Mouse (Mus musculus) hindbrain, postnatal 0 days (tissue): ENCODE results near the gene Alcam. TPM values are rescaled to one million over a fixed set of nuclear protein-coding genes. Genes with fewer than 3 reads are reported as not detected.
A peak's percentile ranks its signal among the peaks of the same experiment; 100 is the strongest.

Source experiments
- ATAC-seq: fragments of 200-750 bp; cut with Nextera tagmentation; 2 replicates; pipeline ENCODE4 v1.8.0; 2017; ENCODE audit warnings: mild to moderate bottlenecking, moderate TSS enrichment, moderate library complexity
- DNase-seq: peaks from one replicate; pipeline ENCODE4 v3.0.0-alpha.2; 2015; ENCODE audit warnings: low spot score
- H3K27ac ChIP-seq: fragments of 300-500 bp; sonication (generic); 2 replicates; pipeline ENCODE4 v1.5.1; 2014; ENCODE audit warnings: mild to moderate bottlenecking
- H3K27me3 ChIP-seq: fragments of 300-500 bp; sonication (generic); 2 replicates; pipeline ENCODE4 v1.6.1; 2014; ENCODE audit warnings: low read length, mixed read lengths; ENCODE audit not compliant: insufficient read depth
- H3K36me3 ChIP-seq: fragments of 300-500 bp; sonication (generic); 2 replicates; pipeline ENCODE4 v1.6.1; 2014; ENCODE audit warnings: low read length, mixed read lengths; ENCODE audit not compliant: insufficient read depth
- H3K4me1 ChIP-seq: fragments of 300-500 bp; sonication (generic); 2 replicates; pipeline ENCODE4 v1.6.1; 2014; ENCODE audit warnings: antibody characterized with exemption, low read length, mixed read lengths; ENCODE audit not compliant: insufficient read depth
- H3K4me2 ChIP-seq: fragments of 300-500 bp; sonication (generic); 2 replicates; pipeline ENCODE4 v1.6.1; 2014; ENCODE audit warnings: low read depth, mild to moderate bottlenecking, low read length, moderate library complexity, mixed read lengths
- H3K4me3 ChIP-seq: fragments of 300-500 bp; sonication (generic); 2 replicates; pipeline ENCODE4 v1.5.1; 2014; ENCODE audit warnings: low read length
- H3K9ac ChIP-seq: fragments of 300-500 bp; sonication (generic); replicated peaks from 2 replicates; pipeline ENCODE4 v1.6.1; 2014; ENCODE audit warnings: mild to moderate bottlenecking, low read length, moderate library complexity, mixed read lengths
- H3K9me3 ChIP-seq: fragments of 300-500 bp; sonication (generic); 2 replicates; pipeline ENCODE4 v1.6.1; 2016; ENCODE audit warnings: low read length, mixed read lengths
- CTCF ChIP-seq: IDR thresholded peaks from 2 replicates; pipeline ENCODE4 v1.5.1; 2016; ENCODE audit warnings: antibody characterized with exemption, control low read depth, low read depth
- WGBS: fragments of 180-500 bp; shearing (Covaris S2); extraction: QIAGEN DNeasy Blood & Tissue Kit; methylation state at CpG from one replicate; pipeline ENCODE4 v1.1.7; 2014; 5-methylcytosine and 5-hydroxymethylcytosine counted together
- polyA plus RNA-seq: library from polyadenylated mRNA; unstranded; fragments of >200 nt; fragmentation: Nextera tagmentation; extraction: Ambion mirVana; gene quantifications from 2 replicates; pipeline ENCODE4 v1.2.1, GENCODE M21; 2015
- total RNA-seq: library from RNA; depleted of rRNA; stranded (reverse); fragments of >200 nt; gene quantifications from 2 replicates; pipeline ENCODE4 v1.2.3, GENCODE M21; 2014

Alcam gene
- total and polyA plus RNA-seq, 2 experiments from 2014 or later = 40.3 to 106 TPM

DNA sequence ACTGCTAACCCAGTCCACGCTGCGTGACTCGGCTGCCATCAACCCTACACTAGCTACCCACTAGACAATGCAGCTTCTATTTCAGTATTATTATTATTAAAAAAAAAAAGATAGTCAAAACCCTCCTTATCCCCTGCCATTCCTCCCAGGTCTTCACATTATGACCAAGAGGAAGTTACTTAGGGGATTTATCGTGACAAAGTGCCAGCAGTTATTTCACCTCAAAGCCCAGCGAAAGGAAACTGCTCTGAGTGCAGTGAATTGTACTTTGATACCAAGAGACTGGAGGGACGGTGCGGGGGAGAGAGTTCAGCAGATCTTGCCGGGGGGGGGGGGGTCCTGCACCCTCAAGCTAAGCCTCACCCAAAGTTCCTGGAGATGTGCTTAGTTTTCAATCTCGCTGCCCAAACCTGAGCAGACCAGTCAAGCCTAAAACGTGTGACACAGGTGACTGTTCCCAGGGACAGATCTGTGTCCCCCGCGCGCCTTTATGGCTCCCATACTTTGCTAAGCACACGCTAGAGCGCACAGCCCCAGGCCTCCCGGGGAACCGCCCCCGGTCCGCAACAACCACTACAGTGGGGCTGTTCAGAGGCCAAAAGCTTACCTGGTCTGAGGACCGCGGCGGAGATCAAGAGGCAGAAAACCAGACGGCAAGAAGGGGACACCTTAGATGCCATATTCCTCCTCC is 1.9 kb downstream of the Alcam start:
- TF ChIP-seq CTCF = no peak
- H3K27ac ChIP-seq = peak overlapping the region; percentile 82
- 0% methylated on average over 23 of the region's 23 CpGs for whole genome bisulfite sequencing

DNA sequence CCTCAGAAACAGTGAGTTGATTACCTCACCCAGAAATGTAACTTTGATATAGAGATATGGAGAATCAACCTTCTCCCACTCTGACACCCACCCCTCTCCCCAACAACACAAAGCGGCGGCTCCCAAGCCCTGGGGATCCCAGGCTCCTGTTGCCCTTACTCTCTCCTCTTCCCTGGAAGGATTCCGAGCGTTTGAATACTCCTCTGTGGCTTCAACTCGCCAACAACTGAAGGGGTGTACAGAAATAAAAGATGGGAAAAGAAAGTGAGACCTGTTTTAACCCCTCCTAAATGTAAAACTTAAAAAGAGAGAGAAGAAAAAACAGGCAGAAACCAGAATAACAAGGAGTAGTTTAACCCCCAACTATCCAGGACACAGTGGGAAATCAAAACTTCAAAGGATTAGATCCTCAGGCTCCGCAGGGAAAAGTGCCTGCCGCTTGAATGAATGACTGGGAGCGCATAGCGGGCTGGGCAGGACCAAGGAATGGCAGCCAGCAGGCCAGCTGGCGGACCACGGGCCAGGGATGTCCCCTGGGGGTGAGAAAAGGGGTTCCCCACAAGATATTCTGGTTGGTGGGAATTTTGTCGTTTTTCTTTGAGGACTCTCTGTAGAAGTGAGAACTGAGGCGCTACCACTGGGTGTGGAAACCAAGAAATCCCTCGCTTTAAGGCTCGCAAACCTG is 2.6 kb downstream of the Alcam start:
- Histone ChIP-seq H3K27ac (peak overlapping the region; percentile 82), H3K4me2 (peak overlapping the region; percentile 94), H3K4me3 (peak overlapping the region; percentile 53), H3K9ac (peak overlapping the region; percentile 59), H3K9me3 (no peaks in the 10 kb centered on the region), H3K36me3 (no peaks in the 10 kb centered on the region), H3K4me1 (no peaks in the 10 kb centered on the region), H3K27me3 (no peaks in the 10 kb centered on the region)
- DNase-seq = peak; percentile 63
- no peak for TF ChIP-seq CTCF
- WGBS = under 1% methylated on average over 15 of the region's 15 CpGs
- no peak for ATAC-seq

More for the DNA sequence above, 1.9 kb downstream of the Alcam start:
- DNase-seq = peak; percentile 26
- Histone ChIP-seq H3K9me3 (no peaks in the 10 kb centered on the region), H3K27me3 (no peaks in the 10 kb centered on the region), H3K9ac (peak overlapping the region; percentile 59), H3K4me2 (peak overlapping the region; percentile 94), H3K4me3 (peak overlapping the region; percentile 53), H3K4me1 (no peaks in the 10 kb centered on the region), H3K36me3 (no peaks in the 10 kb centered on the region)
- ATAC-seq = no peak

DNA sequence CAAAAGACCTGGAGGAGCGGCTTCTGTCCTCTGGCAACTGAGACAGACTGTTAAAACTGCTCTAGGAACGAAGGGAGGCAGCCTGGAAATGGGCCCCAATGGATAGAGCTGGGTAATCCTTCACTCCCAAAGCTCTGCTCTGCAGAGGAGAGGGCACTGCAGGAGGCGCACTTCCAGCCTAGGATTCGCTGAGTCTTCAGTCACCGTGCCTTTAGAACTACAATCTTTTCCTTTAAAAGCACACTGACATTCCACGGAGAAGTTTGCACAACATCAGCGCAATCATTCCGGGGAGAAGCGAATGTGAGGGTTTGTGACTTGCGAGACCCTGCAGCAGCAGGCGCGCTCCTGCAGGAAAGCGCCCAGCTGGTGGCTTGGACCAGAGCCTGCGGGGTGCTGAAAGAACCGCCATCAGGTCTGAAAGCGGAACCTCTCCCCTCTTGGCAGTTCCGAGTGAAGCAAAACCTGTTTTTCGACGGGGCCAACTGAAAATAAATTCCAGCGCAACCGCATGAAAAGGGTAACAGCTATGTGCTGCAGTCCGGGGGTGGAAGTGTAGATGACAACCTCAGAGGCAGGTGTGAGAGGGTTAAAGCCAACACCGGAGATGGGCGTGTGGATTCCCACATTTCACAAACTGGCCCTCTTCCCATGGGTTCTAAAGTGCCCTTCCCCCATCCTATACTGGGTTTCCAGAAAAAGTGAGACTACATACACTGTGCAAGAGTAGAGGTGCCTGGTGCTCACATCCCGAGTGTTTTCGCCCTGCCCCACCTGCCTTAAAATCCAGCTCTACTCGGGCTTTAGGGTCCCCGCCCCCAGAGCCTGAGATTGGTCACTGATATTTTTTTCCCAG is 3.4 kb downstream of the Alcam start:
- peak overlapping the region; percentile 53 for H3K4me3 ChIP-seq
- peak overlapping the region; percentile 82 for H3K27ac ChIP-seq
- no peak for ATAC-seq
- H3K9ac ChIP-seq = peak overlapping the region; percentile 59
- H3K36me3 ChIP-seq = no peaks in the 10 kb centered on the region
- no peaks in the 10 kb centered on the region for H3K9me3 ChIP-seq
- DNase-seq = peak; percentile 72
- H3K4me2 ChIP-seq = peak overlapping the region; percentile 94
- WGBS = 1% methylated on average over 28 of the region's 28 CpGs
- H3K27me3 ChIP-seq = no peaks in the 10 kb centered on the region
- H3K4me1 ChIP-seq = no peaks in the 10 kb centered on the region
- peak; percentile 33 for TF ChIP-seq CTCF

DNA sequence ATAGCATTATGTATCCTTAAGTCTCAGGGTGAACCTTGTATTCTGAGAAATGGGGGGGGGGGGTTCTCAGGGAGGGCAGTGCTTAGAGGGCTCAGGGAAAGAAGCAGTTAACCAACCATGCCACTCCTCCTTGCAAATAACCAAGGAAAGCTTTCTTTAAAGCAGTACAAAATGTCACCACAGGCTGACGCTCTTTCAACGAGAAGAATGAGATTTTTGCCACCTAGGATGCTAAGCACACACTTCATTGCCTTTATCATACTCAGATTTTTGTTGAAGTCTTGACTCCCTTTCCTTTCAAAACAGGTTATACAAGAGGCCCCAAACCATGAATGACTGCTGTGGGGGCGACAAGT is 4.0 kb downstream of the Alcam start:
- Histone ChIP-seq H3K4me3 (peak overlapping the region; percentile 53), H3K4me1 (no peaks in the 10 kb centered on the region), H3K4me2 (peak overlapping the region; percentile 94), H3K36me3 (no peaks in the 10 kb centered on the region), H3K27me3 (no peaks in the 10 kb centered on the region), H3K27ac (peak overlapping the region; percentile 82), H3K9me3 (no peaks in the 10 kb centered on the region), H3K9ac (peak overlapping the region; percentile 59)
- peak; percentile 67 for TF ChIP-seq CTCF
- WGBS = 2% methylated on average over 3 of the region's 3 CpGs
- ATAC-seq (no peak), DNase-seq (peak; percentile 81)

DNA sequence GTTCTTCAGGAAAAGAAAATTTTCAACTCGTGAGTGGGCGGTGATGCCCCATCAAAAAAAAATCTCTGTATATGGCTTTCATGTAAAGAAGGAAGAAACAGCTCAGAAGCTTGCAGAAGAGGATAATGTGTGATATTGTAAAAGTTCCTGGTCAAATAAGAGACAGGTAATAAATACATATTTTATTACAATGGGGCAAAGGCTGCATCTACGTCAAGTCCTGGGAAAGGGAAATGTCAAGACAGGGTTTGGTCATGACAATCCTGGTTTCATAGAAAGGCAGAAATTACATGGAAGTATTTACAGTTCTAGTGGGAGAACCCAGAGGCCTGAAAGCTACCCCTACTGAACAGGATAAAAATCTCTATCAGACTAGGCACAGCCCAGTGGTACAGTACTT is 7.9 kb downstream of the Alcam start:
- H3K4me1 ChIP-seq = no peaks in the 10 kb centered on the region
- H3K9ac ChIP-seq = no peak overlapping the region
- 97% methylated on average over 3 of the region's 3 CpGs for WGBS
- H3K27ac ChIP-seq = no peak overlapping the region
- DNase-seq = no peak
- TF ChIP-seq CTCF = no peak
- no peaks in the 10 kb centered on the region for H3K9me3 ChIP-seq
- H3K36me3 ChIP-seq = no peaks in the 10 kb centered on the region
- H3K4me3 ChIP-seq = no peak overlapping the region
- H3K4me2 ChIP-seq = no peak overlapping the region
- H3K27me3 ChIP-seq = no peaks in the 10 kb centered on the region
- ATAC-seq = no peak

DNA sequence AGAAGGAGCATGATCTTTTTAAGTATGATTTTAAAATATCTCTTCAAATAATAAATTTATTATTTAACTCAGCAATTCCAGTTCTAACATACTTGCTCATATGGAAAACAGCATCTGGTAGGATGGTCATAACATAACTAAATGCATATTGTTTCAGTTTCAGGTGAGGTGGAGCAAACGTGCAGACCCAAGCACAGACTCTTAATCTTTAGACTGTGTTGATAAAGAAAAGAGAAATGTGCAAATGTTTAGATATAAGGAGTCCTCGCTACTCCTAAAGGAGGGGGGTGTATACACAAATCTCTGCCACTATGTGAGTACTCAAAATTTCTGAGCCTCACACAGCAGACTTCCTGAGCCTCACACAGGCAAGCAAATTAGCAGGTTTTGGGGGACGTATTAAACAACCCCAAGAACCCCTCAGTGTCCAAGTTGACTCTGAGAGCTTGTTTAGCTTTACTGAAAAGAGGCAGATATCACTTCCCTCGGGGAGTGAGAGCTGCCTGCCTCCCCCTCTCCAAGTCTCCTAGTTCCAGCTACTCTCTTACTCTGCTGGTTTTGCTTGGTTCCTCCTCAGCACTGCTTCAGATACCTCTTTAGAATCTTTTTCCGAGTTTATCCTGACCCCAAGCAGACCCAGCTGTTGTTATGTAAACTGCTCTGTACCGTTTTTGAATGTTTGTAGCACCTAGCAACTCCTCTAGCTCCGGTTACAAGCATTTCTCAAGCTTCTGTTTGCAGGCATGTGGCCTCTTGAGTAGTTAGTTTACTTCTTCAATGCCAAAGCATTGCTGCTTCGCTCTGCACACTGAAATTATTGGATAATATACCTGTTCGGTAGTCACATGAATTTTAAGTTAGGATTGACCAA is 10.0 kb downstream of the Alcam start:
- no peaks in the 10 kb centered on the region for H3K27me3 ChIP-seq
- no peak for TF ChIP-seq CTCF
- H3K36me3 ChIP-seq = no peaks in the 10 kb centered on the region
- no peak overlapping the region for H3K27ac ChIP-seq
- H3K9me3 ChIP-seq = no peaks in the 10 kb centered on the region
- no peak for DNase-seq
- H3K4me3 ChIP-seq = no peak overlapping the region
- H3K4me2 ChIP-seq = no peak overlapping the region
- no peak overlapping the region for H3K9ac ChIP-seq
- no peak for ATAC-seq
- H3K4me1 ChIP-seq = no peaks in the 10 kb centered on the region
- 57% methylated on average over 9 of the region's 9 CpGs for WGBS
